Mouse (Mus musculus) G1E (cell line): ENCODE results near the gene Cxcr5.

Experiments used
- CTCF ChIP-seq: IDR thresholded peaks from 2 replicates; pipeline ENCODE4 v1.5.1; 2012; ENCODE audit warnings: low read depth, low read length, inconsistent platforms, mixed read lengths
- GATA1 ChIP-seq: IDR thresholded peaks from 2 replicates; pipeline ENCODE4 v1.6.1; 2012; ENCODE audit warnings: borderline replicate concordance, low read length, inconsistent platforms, mixed read lengths
- POLR2AphosphoS5 ChIP-seq: IDR thresholded peaks from 2 replicates; pipeline ENCODE4 v1.6.1; 2012; ENCODE audit warnings: low read depth, low read length, inconsistent platforms; ENCODE audit not compliant: insufficient replicate concordance

GRCm38 (mm10) chr9:44518068-44518467 lies 43.6 kb downstream of the Cxcr5 start:
- TF ChIP-seq CTCF (no peak), GATA1 (no peak), POLR2AphosphoS5 (no peak)
